Mouse (Mus musculus) pancreas, adult 10 weeks (tissue): Measurements from ENCODE around the gene Gm17631. TPM values are rescaled to one million over a fixed set of nuclear protein-coding genes. Genes with fewer than 3 reads are reported as not detected.

Experiments
- polyA plus RNA-seq: library from polyadenylated mRNA; stranded (reverse); fragments of 350-450 nt; fragmentation: Illumina TruSeq; extraction: RNeasy Lipid Tissue Mini Kit (QIAGEN cat#74804); gene quantifications from one replicate; pipeline ENCODE4 v1.2.3, GENCODE M21; 2015; ENCODE audit warnings: low read depth, low replicate concordance; ENCODE audit not compliant: insufficient read depth

Gm17631 gene
- not detected for polyA plus RNA-seq

GRCm38 (mm10) chr6:129862349-129862748 is at the start of gene Gm17631:
Gene Gm17631, plus strand, starts transcription at chr6:129862649.

GRCm38 (mm10) chr6:129876549-129876948 is 14.1 kb downstream of the Gm17631 start, which contains the start of gene Klra17:
Gene Klra17, minus strand, starts transcription at chr6:129876672.

Other genes with a start within 250 kb of the Gm17631 start
- gene Klrk1, start 238.8 kb upstream of the Gm17631 start, polyA plus RNA-seq = not detected
- not detected for gene Klrc3, start 219.3 kb upstream of the Gm17631 start, polyA plus RNA-seq
- not detected for gene Klrc2, start 202.0 kb upstream of the Gm17631 start, polyA plus RNA-seq
- not detected for gene Klrc1, start 183.7 kb upstream of the Gm17631 start, polyA plus RNA-seq
- not detected for gene Klri1, start 145.5 kb upstream of the Gm17631 start, polyA plus RNA-seq
- not detected for gene Klri2, start 122.2 kb upstream of the Gm17631 start, polyA plus RNA-seq
- not detected for gene Gm156, start 78.4 kb upstream of the Gm17631 start, polyA plus RNA-seq
- not detected for gene Klra17, start 14.0 kb downstream of the Gm17631 start, polyA plus RNA-seq
- gene Klra5, start 55.0 kb downstream of the Gm17631 start, polyA plus RNA-seq = not detected
- gene Klra6, start 164.3 kb downstream of the Gm17631 start, polyA plus RNA-seq = not detected
- not detected for gene Klra4, start 204.6 kb downstream of the Gm17631 start, polyA plus RNA-seq